Mouse (Mus musculus): ENCODE measurements at regions not wholly inside any gene's neighbourhood (a gene's known extent, or its start where the extent isn't known, plus 50 kb on each side); places are given as distances from the start of the nearest gene placed in this dataset.

DNA sequence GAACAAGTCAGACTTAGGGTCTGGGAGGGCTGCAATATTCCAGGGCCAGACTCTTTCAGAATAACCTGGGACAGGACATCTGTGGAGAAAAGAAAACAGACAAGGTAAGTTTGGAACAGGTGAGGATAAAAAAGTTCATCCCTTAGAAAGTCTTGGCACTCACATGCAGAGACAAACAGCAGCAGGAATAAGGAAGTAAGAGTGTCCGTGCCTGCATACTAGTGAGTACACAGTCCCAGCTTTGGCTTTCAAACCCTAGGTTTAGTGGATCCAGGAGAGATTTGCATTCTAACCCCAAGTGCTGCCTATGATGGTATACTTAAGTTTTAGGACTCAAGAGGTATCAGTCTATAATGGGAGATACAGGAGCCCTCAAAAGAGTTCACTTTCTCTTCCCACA, 642.9 kb upstream of the Zfp386 start:
- TF ChIP-seq POLR2A (IDR thresholded peaks at IDR 0.05; ENCODE audit: low read depth, low read length) (no peak), CTCF (conservative IDR thresholded peaks at IDR 0.05; ENCODE audit: insufficient read depth, insufficient read length, low read depth, low read length) (no peak)

Data from kidney, adult 2 months (tissue).